Mouse (Mus musculus): ENCODE measurements around the gene Slc4a4.

Gene Slc4a4

GRCm38 (mm10) chr5:89149436-89150040 is 262.9 kb downstream of the Slc4a4 start:
- DNase-seq (ENCODE audit: low read depth, low spot score), result no peak

GRCm38 (mm10) chr5:89151076-89151475 is 264.5 kb downstream of the Slc4a4 start:
- no peak for DNase-seq (ENCODE audit: low read depth, low spot score)

- no peak for DNase-seq (ENCODE audit: low read depth, low spot score)
These were observed 284.6 kb downstream of the Slc4a4 start for GRCm38 (mm10) chr5:89171025-89171718.

GRCm38 (mm10) chr5:89190063-89190462 is 303.4 kb downstream of the Slc4a4 start:
- no peak for DNase-seq (ENCODE audit: low read depth, low spot score)

GRCm38 (mm10) chr5:89194654-89195053 is 308.0 kb downstream of the Slc4a4 start:
- DNase-seq (ENCODE audit: low read depth, low spot score), result no peak

- no peak for DNase-seq (ENCODE audit: low read depth, low spot score)
These were observed 311.9 kb downstream of the Slc4a4 start for GRCm38 (mm10) chr5:89198501-89198900.

GRCm38 (mm10) chr5:89209973-89210703 is 323.5 kb downstream of the Slc4a4 start:
- no peak for DNase-seq (ENCODE audit: low read depth, low spot score)

GRCm38 (mm10) chr5:89211057-89211456 is 324.4 kb downstream of the Slc4a4 start:
- DNase-seq (ENCODE audit: low read depth, low spot score), result no peak

GRCm38 (mm10) chr5:89218222-89218621 is 331.6 kb downstream of the Slc4a4 start:
- DNase-seq (ENCODE audit: low read depth, low spot score), result no peak

- no peak for DNase-seq (ENCODE audit: low read depth, low spot score)
These were observed 332.1 kb downstream of the Slc4a4 start for GRCm38 (mm10) chr5:89218709-89219108.

- DNase-seq (ENCODE audit: low read depth, low spot score), result no peak
These were observed 335.0 kb downstream of the Slc4a4 start for GRCm38 (mm10) chr5:89221658-89222057.

GRCm38 (mm10) chr5:89223061-89223740 is 336.6 kb downstream of the Slc4a4 start:
- DNase-seq (ENCODE audit: low read depth, low spot score), result no peak

- no peak for DNase-seq (ENCODE audit: low read depth, low spot score)
These were observed 337.2 kb downstream of the Slc4a4 start for GRCm38 (mm10) chr5:89223744-89224368.

GRCm38 (mm10) chr5:89227948-89228347 is 341.3 kb downstream of the Slc4a4 start:
- no peak for DNase-seq (ENCODE audit: low read depth, low spot score)

GRCm38 (mm10) chr5:89229606-89230005 is 343.0 kb downstream of the Slc4a4 start:
- DNase-seq (ENCODE audit: low read depth, low spot score), result no peak

GRCm38 (mm10) chr5:89232313-89232712 is 345.7 kb downstream of the Slc4a4 start:
- no peak for DNase-seq (ENCODE audit: low read depth, low spot score)

- peak; percentile 36 for DNase-seq (ENCODE audit: low read depth, low spot score)
These were observed 365.2 kb downstream of the Slc4a4 start for GRCm38 (mm10) chr5:89251806-89252205.

- no peak for DNase-seq (ENCODE audit: low read depth, low spot score)
These were observed 373.3 kb downstream of the Slc4a4 start for GRCm38 (mm10) chr5:89259804-89260492.

GRCm38 (mm10) chr5:89277049-89277448 is 390.4 kb downstream of the Slc4a4 start:
- no peak for DNase-seq (ENCODE audit: low read depth, low spot score)

- no peak for DNase-seq (ENCODE audit: low read depth, low spot score)
These were observed 391.0 kb downstream of the Slc4a4 start for GRCm38 (mm10) chr5:89277616-89278015.

GRCm38 (mm10) chr5:89278309-89278708 is 391.7 kb downstream of the Slc4a4 start:
- DNase-seq (ENCODE audit: low read depth, low spot score), result no peak

Data from telencephalon, adult 2 months (tissue).